Mouse (Mus musculus): ENCODE data around the gene Rassf8. TPM values are rescaled to one million over a fixed set of nuclear protein-coding genes. Genes with fewer than 3 reads are reported as not detected.

Rassf8 gene
- polyA plus RNA-seq, 1 experiment from 2014 or later, result 3.6 TPM

DNA sequence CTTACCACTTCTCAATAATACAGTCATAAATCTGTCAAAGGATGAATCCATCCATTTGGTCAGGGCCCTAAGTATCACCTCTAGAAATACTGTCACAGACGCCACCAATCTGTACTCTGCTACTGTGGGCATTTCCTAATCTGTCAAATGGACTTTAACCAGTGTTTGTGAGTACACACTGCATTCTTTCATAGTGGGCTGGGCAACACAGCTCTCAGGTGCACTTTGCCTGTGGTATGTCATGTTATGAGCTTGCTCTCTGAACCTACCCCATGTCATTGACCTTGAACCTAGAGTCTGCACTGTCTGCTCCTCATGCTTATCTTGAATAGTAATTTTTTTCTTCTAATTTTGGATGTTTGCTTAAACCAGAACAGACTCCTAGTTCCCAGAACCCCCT is 64.6 kb downstream of the Rassf8 start:
- H3K9ac ChIP-seq, result no peak overlapping the region
- no peak overlapping the region for H3K4me2 ChIP-seq
- peaks cover 8% of the 10 kb centered on the region; the same call in 1 of the 2 replicates for H3K4me1 ChIP-seq
- WGBS, result 80% methylated on average over 1 of the region's 1 CpGs
- no peak for ATAC-seq (ENCODE audit: low FRiP score)
- H3K36me3 ChIP-seq (replicated peaks), result no peaks in the 10 kb centered on the region
- H3K27me3 ChIP-seq, result no peaks in the 10 kb centered on the region
- no peak overlapping the region for H3K4me3 ChIP-seq (replicated peaks)
- no peak overlapping the region for H3K27ac ChIP-seq
- no peaks in the 10 kb centered on the region for H3K9me3 ChIP-seq

DNA sequence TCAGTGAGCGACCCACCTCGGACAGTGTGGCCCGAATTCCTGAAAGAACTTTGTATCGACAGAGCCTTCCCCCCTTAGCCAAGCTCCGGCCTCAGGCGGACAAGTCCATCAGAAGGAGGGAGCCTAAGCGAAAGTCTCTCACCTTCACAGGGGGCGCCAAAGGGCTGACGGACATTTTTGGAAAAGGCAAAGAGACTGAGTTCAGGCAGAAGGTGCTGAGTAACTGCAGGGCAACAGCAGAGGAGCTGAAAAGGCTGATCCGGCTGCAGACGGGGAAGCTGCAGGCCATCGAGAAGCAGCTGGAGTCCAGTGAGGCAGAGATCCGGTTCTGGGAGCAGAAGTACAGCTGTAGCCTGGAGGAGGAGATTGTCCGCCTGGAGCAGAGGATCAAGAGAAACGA is 68.7 kb downstream of the Rassf8 start:
- Histone ChIP-seq H3K9me3 (no peaks in the 10 kb centered on the region), H3K36me3 (replicated peaks) (no peaks in the 10 kb centered on the region), H3K4me1 (peaks cover 5% of the 10 kb centered on the region; the same call in 1 of the 2 replicates), H3K27me3 (no peaks in the 10 kb centered on the region), H3K4me2 (no peak overlapping the region), H3K4me3 (replicated peaks) (no peak overlapping the region), H3K27ac (no peak overlapping the region), H3K9ac (no peak overlapping the region)
- no peak for ATAC-seq (ENCODE audit: low FRiP score)
- WGBS, result 31% methylated on average over 15 of the region's 15 CpGs

DNA sequence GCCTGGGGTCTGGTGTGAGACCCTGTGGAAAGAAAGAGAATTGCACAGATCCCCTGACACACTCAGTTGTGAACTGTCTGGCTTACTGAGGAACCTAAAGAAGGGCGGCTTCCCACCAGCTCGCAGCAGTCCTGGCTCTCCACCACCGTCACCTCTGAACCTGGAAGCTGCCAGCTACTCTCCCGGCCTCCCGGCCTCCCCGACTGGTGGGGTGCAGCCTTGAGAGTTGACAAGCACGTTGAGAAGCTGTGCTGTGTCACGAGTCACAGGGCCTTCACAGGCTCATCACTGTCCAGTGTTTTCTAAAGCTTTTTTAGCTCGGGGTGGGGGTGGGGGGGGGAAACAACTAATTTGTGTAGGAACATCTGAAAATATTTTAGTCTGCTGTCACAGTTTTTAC is 72.6 kb downstream of the Rassf8 start:
- no peak for ATAC-seq (ENCODE audit: low FRiP score)
- H3K4me2 ChIP-seq, result no peak overlapping the region
- WGBS, result 87% methylated on average over 9 of the region's 9 CpGs
- H3K4me1 ChIP-seq, result peaks cover 5% of the 10 kb centered on the region; the same call in 1 of the 2 replicates
- H3K27me3 ChIP-seq, result no peaks in the 10 kb centered on the region
- no peak overlapping the region for H3K27ac ChIP-seq
- H3K36me3 ChIP-seq (replicated peaks), result no peaks in the 10 kb centered on the region
- no peak overlapping the region for H3K9ac ChIP-seq
- H3K9me3 ChIP-seq, result no peaks in the 10 kb centered on the region
- H3K4me3 ChIP-seq (replicated peaks), result no peak overlapping the region

DNA sequence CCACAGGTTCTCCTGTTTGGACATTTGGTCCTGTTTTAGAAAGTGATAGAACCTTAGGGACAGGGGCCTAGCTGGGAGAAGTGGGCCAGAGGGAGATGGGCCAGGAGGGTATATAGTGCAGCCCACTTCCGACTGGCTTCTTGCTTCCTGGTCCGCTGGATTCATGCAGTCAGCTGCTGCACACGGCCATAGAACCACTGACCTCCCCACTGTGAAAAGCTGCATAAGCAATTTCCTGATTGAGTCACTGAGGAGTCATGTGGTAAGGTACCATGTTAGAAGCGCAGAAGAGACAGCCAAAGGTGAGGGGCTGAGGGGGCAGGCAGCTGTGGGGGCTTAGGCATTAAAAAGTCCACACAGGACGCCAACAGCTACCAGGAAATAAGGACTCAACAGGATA is 75.7 kb downstream of the Rassf8 start:
- Histone ChIP-seq H3K9me3 (no peaks in the 10 kb centered on the region), H3K36me3 (replicated peaks) (no peaks in the 10 kb centered on the region), H3K4me1 (no peaks in the 10 kb centered on the region; the same call in 1 of the 2 replicates), H3K4me2 (no peak overlapping the region), H3K27me3 (no peaks in the 10 kb centered on the region), H3K4me3 (replicated peaks) (no peak overlapping the region), H3K9ac (no peak overlapping the region), H3K27ac (no peak overlapping the region)
- ATAC-seq (ENCODE audit: low FRiP score), result no peak
- WGBS, result 87% methylated on average over 5 of the region's 5 CpGs

DNA sequence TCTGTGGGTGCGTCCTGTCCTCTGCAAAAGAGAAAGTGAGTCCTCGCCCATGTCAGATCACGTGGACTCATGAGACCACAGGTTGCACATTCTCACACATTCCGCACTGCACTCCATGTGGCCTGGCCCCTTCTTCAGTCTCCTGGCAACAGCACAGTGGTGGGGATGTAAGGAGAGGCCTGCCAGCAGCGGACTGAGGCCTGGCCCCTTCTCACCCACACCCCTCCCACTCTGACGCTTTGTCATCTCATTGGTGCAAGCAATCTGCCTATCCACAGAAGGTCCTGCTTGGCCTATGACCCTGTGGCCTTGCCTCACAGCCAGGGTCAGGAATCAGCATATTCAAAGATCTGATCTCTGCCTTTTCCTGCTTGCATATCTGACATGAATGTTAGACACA is 76.6 kb downstream of the Rassf8 start:
- peak; percentile 53; the same call in 1 of the 2 replicates for ATAC-seq (ENCODE audit: low FRiP score)
- H3K4me3 ChIP-seq (replicated peaks), result no peak overlapping the region
- 46% methylated on average over 6 of the region's 6 CpGs for WGBS
- H3K4me2 ChIP-seq, result no peak overlapping the region
- no peaks in the 10 kb centered on the region for H3K36me3 ChIP-seq (replicated peaks)
- H3K4me1 ChIP-seq, result no peaks in the 10 kb centered on the region; the same call in 1 of the 2 replicates
- no peak overlapping the region for H3K27ac ChIP-seq
- no peak overlapping the region for H3K9ac ChIP-seq
- H3K27me3 ChIP-seq, result no peaks in the 10 kb centered on the region
- no peaks in the 10 kb centered on the region for H3K9me3 ChIP-seq

DNA sequence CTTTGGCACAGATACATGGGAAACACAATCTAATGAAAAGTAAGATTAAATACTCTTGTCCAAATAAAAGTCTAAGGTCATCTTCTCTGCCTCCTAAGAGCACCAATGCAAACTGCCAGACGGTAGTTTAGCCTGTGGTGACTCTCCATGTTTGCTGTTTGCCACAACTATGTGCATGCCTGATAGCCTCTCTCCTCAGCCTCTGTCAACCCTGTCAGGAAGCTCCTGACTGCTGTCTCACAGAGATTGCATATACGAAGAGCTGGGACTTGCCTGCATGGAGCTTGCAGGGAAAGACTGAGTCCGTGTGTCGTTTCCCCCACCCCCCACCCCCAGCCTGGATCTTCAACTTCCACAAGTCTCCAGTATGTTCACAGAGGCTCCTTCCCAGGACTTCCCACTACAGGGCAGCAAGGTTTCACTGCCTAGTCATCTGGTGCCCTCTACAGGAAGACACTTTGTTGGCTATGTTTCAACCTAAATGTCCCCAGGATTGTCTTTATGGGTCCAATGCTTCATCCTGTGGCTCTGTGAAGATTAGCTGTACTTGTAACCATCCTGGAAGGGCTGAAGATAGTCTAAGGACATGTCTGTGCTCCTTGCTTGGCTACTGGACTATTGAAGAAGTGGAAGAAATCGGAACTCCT is 77.2 kb downstream of the Rassf8 start:
- ATAC-seq (ENCODE audit: low FRiP score), result no peak
- H3K27ac ChIP-seq, result no peak overlapping the region
- no peaks in the 10 kb centered on the region; the same call in 1 of the 2 replicates for H3K4me1 ChIP-seq
- no peak overlapping the region for H3K4me2 ChIP-seq
- H3K9me3 ChIP-seq, result no peaks in the 10 kb centered on the region
- no peaks in the 10 kb centered on the region for H3K27me3 ChIP-seq
- 67% methylated on average over 5 of the region's 5 CpGs for WGBS
- H3K9ac ChIP-seq, result no peak overlapping the region
- H3K36me3 ChIP-seq (replicated peaks), result no peaks in the 10 kb centered on the region
- H3K4me3 ChIP-seq (replicated peaks), result no peak overlapping the region

DNA sequence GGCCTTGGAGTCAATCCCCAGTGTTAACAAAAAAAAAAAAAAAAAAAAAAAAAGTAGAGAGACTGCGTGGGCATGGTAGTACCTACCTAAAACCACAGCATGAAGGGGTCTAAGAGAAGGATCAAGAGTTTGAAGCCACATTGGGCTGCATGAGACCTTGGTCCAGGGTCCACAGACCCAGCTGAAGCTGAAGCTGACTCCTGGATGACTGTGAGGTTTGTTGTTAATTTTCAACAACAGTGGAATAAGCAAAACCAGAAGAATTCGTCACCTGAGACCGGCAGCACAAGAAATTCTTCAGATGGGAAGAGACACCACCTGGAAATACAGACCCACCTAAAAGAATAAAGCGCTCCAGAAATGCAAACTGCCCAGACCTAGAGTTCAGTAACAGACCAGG is 79.8 kb downstream of the Rassf8 start:
- no peak overlapping the region for H3K9ac ChIP-seq
- H3K27ac ChIP-seq, result no peak overlapping the region
- H3K4me3 ChIP-seq (replicated peaks), result no peak overlapping the region
- ATAC-seq (ENCODE audit: low FRiP score), result no peak
- H3K4me1 ChIP-seq, result no peaks in the 10 kb centered on the region; the same call in 1 of the 2 replicates
- no peaks in the 10 kb centered on the region for H3K9me3 ChIP-seq
- H3K4me2 ChIP-seq, result no peak overlapping the region
- 92% methylated on average over 4 of the region's 4 CpGs for WGBS
- no peaks in the 10 kb centered on the region for H3K27me3 ChIP-seq
- H3K36me3 ChIP-seq (replicated peaks), result no peaks in the 10 kb centered on the region

DNA sequence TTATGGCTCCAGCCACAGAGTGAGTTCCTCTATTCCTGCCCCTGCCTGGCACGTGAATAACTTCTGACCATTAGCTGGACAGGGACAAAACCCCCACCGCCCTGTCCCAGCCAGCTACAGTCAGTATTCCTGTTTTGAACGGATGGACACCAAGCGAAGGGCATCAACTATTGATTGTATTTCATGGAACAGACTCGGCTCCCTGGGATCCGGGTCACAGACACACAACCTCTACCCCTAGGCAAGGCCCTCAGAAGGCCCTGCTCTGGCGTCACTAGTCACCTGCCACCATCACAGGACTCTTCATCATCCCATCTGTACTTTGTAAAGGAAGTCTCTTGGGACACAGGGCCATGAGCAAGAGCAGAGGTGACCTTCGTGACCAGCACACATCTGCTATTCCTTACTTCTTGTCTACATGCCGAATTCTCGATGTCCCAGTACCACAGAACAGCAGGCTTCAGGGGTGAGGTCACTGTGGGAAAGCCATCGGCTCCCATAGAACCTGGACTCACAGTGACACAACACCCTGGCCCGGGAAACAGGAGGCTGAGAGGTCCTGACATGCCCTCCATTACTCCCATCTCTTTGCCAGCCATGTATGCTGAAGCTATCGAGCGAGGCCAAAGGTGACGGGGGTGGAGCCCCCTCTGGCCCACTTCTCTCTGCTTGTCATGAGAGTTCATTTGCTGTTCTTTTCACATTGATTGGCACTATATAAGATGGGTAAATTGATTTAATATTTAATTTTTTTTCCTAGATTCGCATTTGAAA is 82.7 kb downstream of the Rassf8 start:
- H3K4me1 ChIP-seq, result no peaks in the 10 kb centered on the region
- H3K4me2 ChIP-seq, result no peak overlapping the region
- ATAC-seq (ENCODE audit: low FRiP score), result no peak
- no peaks in the 10 kb centered on the region for H3K36me3 ChIP-seq (replicated peaks)
- H3K27ac ChIP-seq, result no peak overlapping the region
- H3K9me3 ChIP-seq, result no peaks in the 10 kb centered on the region
- H3K4me3 ChIP-seq (replicated peaks), result no peak overlapping the region
- H3K9ac ChIP-seq, result no peak overlapping the region
- WGBS, result 83% methylated on average over 16 of the region's 16 CpGs
- no peaks in the 10 kb centered on the region for H3K27me3 ChIP-seq

DNA sequence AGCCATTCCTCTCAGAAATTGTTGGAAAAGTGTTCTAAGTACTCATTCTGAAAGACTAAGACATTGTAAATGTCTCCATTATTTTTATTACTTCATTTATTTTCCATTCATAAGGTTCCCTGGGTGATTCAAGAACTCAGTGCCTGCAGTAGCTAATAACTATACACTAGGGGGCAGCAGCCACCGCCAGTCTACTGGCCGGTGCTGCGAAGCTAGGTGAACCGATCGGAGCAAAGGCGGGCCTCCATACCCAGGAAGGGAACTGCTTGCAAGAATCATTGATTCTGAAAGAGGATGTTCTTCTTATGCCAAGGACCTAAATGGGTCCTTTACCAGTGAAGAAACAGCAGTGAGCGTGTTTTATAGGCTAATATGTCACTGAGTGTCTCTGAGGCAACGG is 83.6 kb downstream of the Rassf8 start:
- peak; percentile 60; the same call in 1 of the 2 replicates for ATAC-seq (ENCODE audit: low FRiP score)
- 15% methylated on average over 8 of the region's 8 CpGs for WGBS
- H3K4me2 ChIP-seq, result no peak overlapping the region
- no peaks in the 10 kb centered on the region for H3K4me1 ChIP-seq
- no peaks in the 10 kb centered on the region for H3K36me3 ChIP-seq (replicated peaks)
- H3K9me3 ChIP-seq, result no peaks in the 10 kb centered on the region
- no peak overlapping the region for H3K4me3 ChIP-seq (replicated peaks)
- H3K27ac ChIP-seq, result no peak overlapping the region
- no peaks in the 10 kb centered on the region for H3K27me3 ChIP-seq
- no peak overlapping the region for H3K9ac ChIP-seq

DNA sequence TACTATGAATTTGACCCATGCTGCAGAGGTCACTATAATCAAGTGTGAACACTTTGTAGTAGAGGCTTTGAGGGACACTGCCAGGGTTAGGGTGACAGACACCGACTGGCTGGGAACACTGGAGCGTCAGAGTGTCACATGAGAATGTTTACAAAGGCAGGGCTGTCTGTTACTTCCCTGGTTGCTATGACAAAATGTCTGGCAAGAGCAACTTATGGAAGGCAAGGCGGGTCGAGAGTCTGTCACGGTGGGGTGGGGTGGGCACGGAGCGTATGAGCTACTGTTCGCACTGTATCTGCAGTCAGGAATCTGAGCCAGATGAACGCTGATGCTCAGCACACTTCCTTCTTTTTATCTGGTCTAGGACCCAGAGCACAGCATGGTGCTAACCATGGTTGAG is 84.1 kb downstream of the Rassf8 start:
- Histone ChIP-seq H3K27me3 (no peaks in the 10 kb centered on the region), H3K4me3 (replicated peaks) (no peak overlapping the region), H3K36me3 (replicated peaks) (no peaks in the 10 kb centered on the region), H3K27ac (no peak overlapping the region), H3K4me2 (no peak overlapping the region), H3K9me3 (no peaks in the 10 kb centered on the region), H3K4me1 (no peaks in the 10 kb centered on the region), H3K9ac (no peak overlapping the region)
- WGBS, result 76% methylated on average over 9 of the region's 9 CpGs
- no peak for ATAC-seq (ENCODE audit: low FRiP score)

DNA sequence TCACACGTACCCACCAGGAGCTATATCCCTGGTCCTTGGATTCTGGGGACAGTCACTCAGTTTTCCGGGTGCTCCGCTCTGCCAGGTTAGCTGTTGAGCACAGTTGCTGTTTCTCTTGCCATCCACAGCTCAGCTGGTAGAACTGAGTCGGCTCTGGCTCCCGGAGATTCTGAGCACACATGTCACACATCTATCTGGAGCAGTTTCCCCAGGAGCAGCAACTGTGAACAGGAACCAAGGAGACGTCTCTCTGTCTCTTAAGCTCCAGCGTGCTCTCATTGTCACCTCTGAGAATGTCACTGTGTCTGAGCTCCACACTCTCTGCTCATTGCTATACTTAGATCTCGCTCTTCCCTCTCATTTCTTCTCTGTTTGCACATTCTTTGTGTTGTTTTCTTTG is 86.4 kb downstream of the Rassf8 start:
- Histone ChIP-seq H3K4me3 (replicated peaks) (no peak overlapping the region), H3K36me3 (replicated peaks) (no peaks in the 10 kb centered on the region), H3K9ac (no peak overlapping the region), H3K27me3 (no peaks in the 10 kb centered on the region), H3K4me1 (no peaks in the 10 kb centered on the region), H3K27ac (no peak overlapping the region), H3K9me3 (no peaks in the 10 kb centered on the region), H3K4me2 (no peak overlapping the region)
- no peak for ATAC-seq (ENCODE audit: low FRiP score)
- whole genome bisulfite sequencing, result 80% methylated on average over 8 of the region's 8 CpGs

DNA sequence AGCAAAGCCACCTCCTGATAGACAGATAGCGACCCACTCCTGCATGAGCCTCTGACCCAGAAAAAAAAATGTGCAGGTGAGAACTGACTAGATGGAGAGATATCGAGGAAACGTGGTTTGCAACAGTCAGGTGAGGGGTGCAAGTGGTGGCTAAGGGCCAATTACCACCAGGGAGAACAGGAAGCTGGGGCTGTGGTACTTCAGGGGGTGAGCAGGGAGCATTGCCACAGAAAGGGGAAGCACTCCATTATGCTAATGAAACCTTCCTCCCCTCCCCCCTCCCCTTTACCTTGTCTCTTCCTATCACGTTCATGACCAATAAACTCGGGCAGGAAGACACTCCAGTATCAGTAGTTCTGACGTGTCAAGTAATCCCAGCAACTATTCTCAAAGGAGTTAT is 88.8 kb downstream of the Rassf8 start:
- no peaks in the 10 kb centered on the region for H3K4me1 ChIP-seq
- ATAC-seq (ENCODE audit: low FRiP score), result no peak

DNA sequence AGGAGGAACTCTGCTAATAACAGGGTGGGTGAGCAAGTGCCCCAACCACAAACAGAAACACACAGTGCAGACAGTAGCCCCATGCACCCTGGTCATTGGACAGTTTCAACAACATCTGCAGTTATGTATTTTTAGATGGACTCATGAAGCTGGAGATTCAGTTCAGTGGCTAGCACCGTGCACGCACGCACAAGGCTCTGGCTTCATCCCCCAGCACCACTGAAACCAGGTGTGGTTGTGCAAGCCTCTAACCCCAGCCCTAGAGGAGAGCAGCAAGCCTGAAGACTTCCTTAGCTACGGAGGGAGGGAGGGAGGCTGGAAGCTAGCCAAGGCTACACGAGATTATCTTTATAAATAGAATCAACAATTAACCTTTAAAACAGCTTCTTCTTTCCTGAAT is 99.1 kb downstream of the Rassf8 start:
- Histone ChIP-seq H3K36me3 (replicated peaks) (no peaks in the 10 kb centered on the region), H3K4me1 (no peaks in the 10 kb centered on the region), H3K27ac (no peak overlapping the region), H3K4me2 (no peak overlapping the region), H3K4me3 (replicated peaks) (no peak overlapping the region), H3K27me3 (no peaks in the 10 kb centered on the region), H3K9ac (no peak overlapping the region), H3K9me3 (no peaks in the 10 kb centered on the region)
- ATAC-seq (ENCODE audit: low FRiP score), result no peak
- WGBS, result 72% methylated on average over 5 of the region's 5 CpGs

More for the DNA sequence above, 88.8 kb downstream of the Rassf8 start:
- H3K4me3 ChIP-seq (replicated peaks), result no peak overlapping the region
- H3K27me3 ChIP-seq, result no peaks in the 10 kb centered on the region
- no peaks in the 10 kb centered on the region for H3K9me3 ChIP-seq
- 65% methylated on average over 6 of the region's 6 CpGs for WGBS
- no peak overlapping the region for H3K4me2 ChIP-seq
- H3K9ac ChIP-seq, result no peak overlapping the region
- no peaks in the 10 kb centered on the region for H3K36me3 ChIP-seq (replicated peaks)
- no peak overlapping the region for H3K27ac ChIP-seq

Measured in forebrain, embryonic 12.5 days (tissue).